Mouse (Mus musculus) retina, embryonic 14.5 days (tissue): ENCODE measurements at regions not wholly inside any gene's neighbourhood (a gene's known extent, or its start where the extent isn't known, plus 50 kb on each side); places are given as distances from the start of the nearest gene placed in this dataset.
"Not testable (repeated sequence)": the region's sequence is repeated elsewhere in the genome, so short reads cannot be mapped to it uniquely, and the experiment has no call there.

Source experiments
- DNase-seq: peaks from one replicate; pipeline ENCODE4 v3.0.0-alpha.2; 2015; ENCODE audit warnings: low spot score

DNA sequence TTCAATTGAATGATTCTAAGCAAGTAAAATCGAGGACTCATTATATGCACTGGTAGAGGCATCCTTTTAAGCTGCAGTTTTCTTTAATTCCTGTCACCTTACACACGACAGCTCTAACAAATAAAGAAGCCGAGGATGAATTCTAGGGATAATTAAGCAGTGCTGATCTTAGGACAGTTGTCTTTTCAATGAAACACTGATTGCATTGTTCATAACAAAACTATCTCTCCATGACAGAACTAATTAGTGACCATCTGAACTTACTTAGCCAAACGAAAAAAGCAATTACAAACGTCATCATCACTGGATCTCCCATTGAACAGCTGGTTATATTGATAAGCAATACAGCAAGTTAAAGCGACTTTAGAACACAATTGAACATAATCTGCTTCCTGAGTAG lies 1579.7 kb upstream of the G6pd2 start:
- peak; percentile 74 for DNase-seq

DNA sequence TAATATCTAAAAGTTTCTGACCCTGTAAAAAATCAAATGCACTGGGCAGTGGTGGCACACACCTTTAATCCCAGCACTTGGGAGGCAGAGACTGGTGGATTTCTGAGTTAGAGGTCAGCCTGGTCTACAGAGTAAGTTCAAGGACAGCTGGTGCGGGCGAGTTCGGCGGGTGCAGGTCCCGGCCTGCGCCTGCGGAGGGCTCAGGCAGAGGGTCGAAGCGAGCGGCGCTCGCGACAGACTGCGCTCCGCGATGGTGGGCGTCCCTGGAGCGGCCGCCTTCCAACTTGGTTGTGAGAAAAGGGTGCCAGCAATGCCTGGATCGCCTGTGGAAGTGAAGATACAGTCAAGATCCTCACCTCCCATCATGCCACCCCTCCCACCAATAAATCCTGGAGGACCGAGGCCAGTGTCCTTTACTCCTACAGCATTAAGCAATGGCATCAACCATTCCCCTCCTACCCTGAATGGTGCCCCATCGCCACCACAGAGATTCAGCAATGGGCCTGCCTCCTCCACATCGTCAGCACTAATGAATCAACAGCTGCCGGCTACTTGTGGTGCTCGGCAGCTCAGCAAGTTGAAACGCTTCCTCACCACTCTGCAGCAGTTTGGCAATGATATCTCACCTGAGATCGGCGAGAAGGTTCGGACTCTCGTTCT lies 1577.3 kb upstream of the G6pd2 start:
- not testable (repeated sequence) for DNase-seq

DNA sequence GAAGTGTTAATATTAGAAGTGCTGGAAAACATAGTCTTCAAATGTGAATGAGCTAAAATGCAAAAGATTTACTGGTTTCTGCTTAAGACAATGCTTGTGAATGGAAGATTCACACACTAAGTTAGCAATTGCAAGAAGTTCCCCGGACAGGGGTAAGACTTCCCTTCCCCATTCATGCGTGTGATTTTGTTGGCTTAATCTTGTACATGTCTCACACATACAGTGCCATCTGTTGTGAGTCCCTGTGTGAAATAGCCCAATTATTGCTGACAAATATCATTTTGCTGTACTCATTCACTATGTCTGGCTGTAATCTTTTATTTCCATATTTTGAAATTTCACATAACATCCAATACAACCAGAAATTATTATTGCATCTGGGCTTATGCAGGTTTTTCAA lies 1564.4 kb upstream of the G6pd2 start:
- no peak for DNase-seq

DNA sequence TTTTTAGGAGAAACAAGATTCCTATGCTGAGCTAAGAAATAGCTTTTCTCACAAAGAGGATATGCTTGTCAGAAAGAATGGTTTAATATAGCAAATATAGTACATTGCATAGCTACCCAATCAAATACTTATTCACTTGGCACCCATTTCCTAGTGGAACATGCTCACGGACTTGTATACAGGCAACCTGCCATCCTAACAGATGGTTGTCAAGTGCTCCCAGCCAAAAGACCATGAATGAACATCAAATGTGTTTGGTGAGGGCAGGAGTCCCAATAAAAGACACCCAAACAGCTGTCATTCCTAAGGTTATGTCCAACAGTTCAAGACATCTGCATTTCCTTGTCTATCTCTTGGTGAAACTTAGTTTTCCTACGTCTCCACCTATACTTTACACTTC lies 1531.9 kb upstream of the G6pd2 start:
- DNase-seq = no peak
